Mouse (Mus musculus): ENCODE data around the gene Arhgap31.

- no peak for TF ChIP-seq CTCF (conservative IDR thresholded peaks at IDR 0.05; ENCODE audit: low read length)
- TF ChIP-seq POU5F1 (IDR thresholded peaks at IDR 0.05; ENCODE audit: borderline replicate concordance, low read length): no peak
Measured at GRCm38 (mm10) chr16:38681313-38681712, 31.8 kb downstream of the Arhgap31 start.

All from E14TG2a.4 (cell line).